Mouse (Mus musculus): ENCODE measurements around the gene Soga3. TPM values are rescaled to one million over a fixed set of nuclear protein-coding genes. Genes with fewer than 3 reads are reported as not detected.

The Soga3 gene
- polyA plus RNA-seq (2014; fragmentation: Illumina TruSeq; extraction: RNeasy Lipid Tissue Mini Kit (QIAGEN cat#74804); ENCODE audit: low read depth, low replicate concordance), result not detected

DNA sequence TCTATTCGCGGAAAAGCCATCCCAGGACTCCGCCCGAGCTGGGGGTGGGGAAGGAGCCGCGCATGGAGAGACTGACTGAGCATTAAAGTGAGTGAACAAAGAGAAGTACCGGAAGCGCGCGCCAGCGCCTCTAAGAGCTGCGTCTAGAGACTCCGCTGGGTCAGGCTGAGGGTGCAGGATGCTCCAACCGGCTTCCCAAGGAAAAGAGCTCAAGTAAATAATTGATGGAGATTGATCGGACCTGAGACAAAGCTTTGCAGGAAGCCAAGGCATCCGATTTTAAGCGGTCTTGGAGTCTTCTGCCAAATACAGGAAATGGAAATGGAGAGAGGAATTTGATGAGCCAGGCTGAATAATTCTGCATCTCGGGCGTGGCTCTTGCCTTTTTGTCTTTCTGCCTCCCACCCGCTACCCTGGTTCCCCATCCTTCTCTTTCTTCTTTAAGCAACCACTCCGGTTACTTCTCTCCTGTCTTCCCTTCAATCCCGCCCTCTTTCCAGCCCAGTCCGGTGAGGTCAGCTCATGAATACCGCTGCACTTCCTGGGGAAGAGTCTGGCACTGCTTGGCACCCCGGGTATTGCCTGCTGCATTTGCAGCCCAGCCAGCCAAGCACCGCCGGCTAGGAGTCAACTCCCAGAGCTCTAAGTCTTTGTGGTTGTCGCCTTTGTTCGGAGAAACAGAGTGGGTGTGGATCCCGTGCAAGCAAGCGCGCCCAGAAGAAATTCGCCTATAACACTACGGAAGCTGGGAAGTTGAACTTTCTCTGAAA, at the start of gene Soga3:
Gene Soga3, plus strand, starts transcription at position 274 of the 770 bp plus-strand sequence.

DNA sequence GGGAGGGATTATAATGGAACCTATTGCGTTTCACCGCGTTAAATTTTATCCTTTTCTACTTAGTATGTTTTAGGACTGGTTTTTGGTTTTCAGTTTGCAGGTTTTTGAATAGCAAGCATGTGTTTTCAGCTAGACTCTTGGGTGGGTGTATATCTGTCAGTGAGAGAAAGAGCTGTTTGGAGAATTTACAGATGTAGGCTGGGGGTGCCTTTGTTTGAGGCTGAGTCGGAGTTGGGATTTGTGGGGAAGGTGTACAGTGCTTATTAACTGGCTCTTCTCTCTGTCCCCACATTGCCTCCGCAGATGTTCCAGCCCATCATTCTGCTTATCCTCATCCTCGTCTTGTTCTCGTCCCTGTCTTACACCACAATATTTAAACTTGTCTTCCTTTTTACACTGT, 55.0 kb downstream of the Soga3 start, which contains the start of gene Gm49353:
Gene Gm49353, plus strand, starts transcription at position 313 of the 400 bp plus-strand sequence.

DNA sequence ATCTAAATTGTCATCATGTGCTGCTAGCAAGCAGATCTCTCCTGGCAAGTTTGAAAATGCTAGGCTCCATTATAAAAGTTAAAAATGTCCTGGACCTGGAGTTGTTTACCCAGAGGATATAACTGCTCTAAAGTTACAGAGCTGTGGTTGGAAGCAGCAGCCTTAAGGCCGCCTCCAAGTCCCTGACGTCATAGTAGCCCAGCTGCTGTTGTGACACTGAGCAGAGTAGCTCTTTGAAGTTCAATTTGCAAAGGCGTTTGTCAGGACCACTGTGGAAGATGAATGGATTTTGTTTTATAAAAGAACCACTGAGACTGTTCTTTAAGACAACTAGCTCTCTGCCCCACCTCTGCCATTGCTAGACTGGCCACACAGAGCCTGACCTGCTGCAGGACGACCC, 67.8 kb downstream of the Soga3 start, which contains the start of gene 9330159F19Rik:
Gene 9330159F19Rik, plus strand, starts transcription at position 154 of the 400 bp plus-strand sequence.

Other genes with a start within 250 kb of the Soga3 start
- gene 2310057J18Rik, start 157.5 kb upstream of the Soga3 start, polyA plus RNA-seq (2014; fragmentation: Illumina TruSeq; extraction: RNeasy Lipid Tissue Mini Kit (QIAGEN cat#74804); ENCODE audit: low read depth, low replicate concordance), result 0.27 TPM
- gene Gm49353, start 55.1 kb downstream of the Soga3 start, polyA plus RNA-seq (2014; fragmentation: Illumina TruSeq; extraction: RNeasy Lipid Tissue Mini Kit (QIAGEN cat#74804); ENCODE audit: low read depth, low replicate concordance), result not detected
- 0.94 TPM for gene 9330159F19Rik, start 67.8 kb downstream of the Soga3 start, polyA plus RNA-seq (2014; fragmentation: Illumina TruSeq; extraction: RNeasy Lipid Tissue Mini Kit (QIAGEN cat#74804); ENCODE audit: low read depth, low replicate concordance)
- 104 TPM for gene Echdc1, start 169.3 kb downstream of the Soga3 start, polyA plus RNA-seq (2014; fragmentation: Illumina TruSeq; extraction: RNeasy Lipid Tissue Mini Kit (QIAGEN cat#74804); ENCODE audit: low read depth, low replicate concordance)
- gene Rnf146, start 218.6 kb downstream of the Soga3 start, polyA plus RNA-seq (2014; fragmentation: Illumina TruSeq; extraction: RNeasy Lipid Tissue Mini Kit (QIAGEN cat#74804); ENCODE audit: low read depth, low replicate concordance), result 85.4 TPM

All from testis, adult 10 weeks (tissue).